Comparison of ENCODE assay signal across 8 mouse cellular contexts in the genomic region with DNA sequence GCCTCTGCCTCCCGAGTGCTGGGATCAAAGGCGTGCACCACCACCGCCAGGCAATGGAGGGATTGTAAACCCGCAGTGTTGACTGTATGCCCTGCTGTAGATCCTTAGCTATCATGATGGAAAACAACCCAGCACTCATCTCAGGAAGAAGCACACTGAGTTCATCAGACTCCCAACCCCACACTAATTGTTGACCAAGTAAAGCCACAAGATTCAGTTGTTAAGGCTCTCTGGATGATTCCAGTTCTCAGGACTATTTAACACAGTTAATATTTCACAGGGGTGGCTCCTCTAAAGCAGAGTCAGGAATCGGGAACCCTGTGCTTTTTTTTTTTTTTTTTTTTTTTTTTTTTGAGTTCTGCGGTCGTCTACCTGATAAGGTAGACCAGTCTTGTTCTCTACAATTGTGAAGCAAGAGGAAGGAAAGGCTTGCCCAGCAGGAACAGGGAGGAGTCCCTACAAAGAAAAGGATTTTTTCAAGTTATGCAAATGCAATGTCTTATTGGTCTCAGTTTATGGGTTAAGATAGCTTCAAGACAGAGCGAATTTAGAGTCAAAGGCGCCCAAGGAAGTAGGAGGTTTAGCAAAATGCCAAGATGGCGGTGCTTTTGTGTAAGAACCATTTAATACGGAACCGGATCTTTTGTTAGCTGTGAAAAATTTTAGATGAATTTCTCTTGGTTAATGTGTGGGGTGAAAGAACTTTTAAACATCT. TPM values are rescaled to one million over a fixed set of nuclear protein-coding genes. Genes with fewer than 3 reads are reported as not detected.
A peak's percentile ranks its signal among the peaks of the same experiment; 100 is the strongest.
DNase-seq lines count a peak whose midpoint lies in the region; ATAC-seq and TF ChIP-seq lines count a peak whose summit lies in the region.

No protein-coding gene starts in this region.

- peak overlapping the region; percentile 62 for H3K9ac ChIP-seq in heart, embryonic 13.5 days
- H3K9ac ChIP-seq in hindbrain, postnatal 0 days (replicated peaks; ENCODE audit: low read length): 0 out of 2 replicates have a peak overlapping the region, but pooled peaks have one; percentile 33
- H3K9ac ChIP-seq in lung, postnatal 0 days (replicated peaks; ENCODE audit: low read depth): peak overlapping the region; percentile 29

- peaks cover 29% of the 10 kb centered on the region for H3K27me3 ChIP-seq in heart, embryonic 13.5 days (replicated peaks)
- peaks cover 7% of the 10 kb centered on the region; the same call in 1 of the 2 replicates for H3K27me3 ChIP-seq in hindbrain, postnatal 0 days (ENCODE audit: insufficient read depth, low read length)
- no peaks in the 10 kb centered on the region for H3K27me3 ChIP-seq in lung, postnatal 0 days (replicated peaks; ENCODE audit: insufficient read depth, low read length)

- H3K4me3 ChIP-seq in heart, embryonic 13.5 days: peak overlapping the region; percentile 74
- H3K4me3 ChIP-seq in cortical plate, adult 2 months (ENCODE audit: insufficient read depth, low read length): peak overlapping the region; percentile 79
- peak overlapping the region; percentile 74 for H3K4me3 ChIP-seq in hindbrain, postnatal 0 days (ENCODE audit: low read length)
- peak overlapping the region; percentile 97 for H3K4me3 ChIP-seq in lung, postnatal 0 days (ENCODE audit: low read depth, low read length)

- DNase-seq in heart, postnatal 25 days (ENCODE audit: low spot score): no peak
- DNase-seq in hindbrain, postnatal 0 days (ENCODE audit: low spot score): no peak
- peak; percentile 80 for DNase-seq in lung, postnatal 0 days (ENCODE audit: low spot score)
- no peak for DNase-seq in ovary, postnatal 14 days (ENCODE audit: low spot score)
- DNase-seq in right cerebral cortex, adult 18-20 months: no peak
- no peak for DNase-seq in ovary, adult 18-20 months (ENCODE audit: low spot score)

- no peaks in the 10 kb centered on the region for H3K36me3 ChIP-seq in heart, embryonic 13.5 days
- H3K36me3 ChIP-seq in hindbrain, postnatal 0 days (ENCODE audit: insufficient read depth, low read length): no peaks in the 10 kb centered on the region
- no peaks in the 10 kb centered on the region for H3K36me3 ChIP-seq in lung, postnatal 0 days (ENCODE audit: insufficient read depth, low read length)

- TF ChIP-seq POLR2A in cortical plate, adult 2 months (IDR thresholded peaks at IDR 0.05; ENCODE audit: extremely low read depth, insufficient read depth, low read length): no peak

- no peaks in the 10 kb centered on the region for H3K9me3 ChIP-seq in heart, embryonic 13.5 days
- no peaks in the 10 kb centered on the region for H3K9me3 ChIP-seq in hindbrain, postnatal 0 days (ENCODE audit: low read length)
- no peaks in the 10 kb centered on the region for H3K9me3 ChIP-seq in lung, postnatal 0 days (ENCODE audit: low read length)

- WGBS in heart, embryonic 13.5 days: 41% methylated on average over 12 of the region's 12 CpGs
- 48% methylated on average over 12 of the region's 12 CpGs for WGBS in hindbrain, postnatal 0 days
- WGBS in lung, postnatal 0 days: 43% methylated on average over 12 of the region's 12 CpGs

- H3K27ac ChIP-seq in heart, embryonic 13.5 days (replicated peaks): 0 out of 2 replicates have a peak overlapping the region, but pooled peaks have one; percentile 86
- peak overlapping the region; percentile 48 for H3K27ac ChIP-seq in cortical plate, adult 2 months (ENCODE audit: insufficient read depth, low read length)
- peak overlapping the region; percentile 93; the same call in 1 of the 2 replicates for H3K27ac ChIP-seq in hindbrain, postnatal 0 days
- peak overlapping the region; percentile 100 for H3K27ac ChIP-seq in lung, postnatal 0 days (ENCODE audit: low read length)

- no peak for TF ChIP-seq CTCF in cortical plate, adult 2 months (IDR thresholded peaks at IDR 0.05; ENCODE audit: extremely low read depth, insufficient read depth, low read length)
- TF ChIP-seq CTCF in hindbrain, postnatal 0 days (IDR thresholded peaks at IDR 0.05; ENCODE audit: low read depth): no peak
- no peak for TF ChIP-seq CTCF in lung, postnatal 0 days (IDR thresholded peaks at IDR 0.05)

- peak overlapping the region; percentile 100 for H3K4me2 ChIP-seq in heart, embryonic 13.5 days
- H3K4me2 ChIP-seq in hindbrain, postnatal 0 days (ENCODE audit: low read depth, low read length): peak overlapping the region; percentile 93
- H3K4me2 ChIP-seq in lung, postnatal 0 days (replicated peaks; ENCODE audit: low read depth, low read length): peak overlapping the region; percentile 87

- intact Hi-C loops in heart, postnatal 25 days (cut with DNase I): no loop called here

- no peak for ATAC-seq in heart, embryonic 13.5 days (ENCODE audit: extremely low read depth, insufficient number of reproducible peaks, low FRiP score, low TSS enrichment)
- no peak for ATAC-seq in hindbrain, postnatal 0 days
- ATAC-seq in lung, postnatal 0 days: no peak

- H3K4me1 ChIP-seq in heart, embryonic 13.5 days: peaks cover 48% of the 10 kb centered on the region
- peaks cover 2% of the 10 kb centered on the region; the same call in 1 of the 2 replicates for H3K4me1 ChIP-seq in cortical plate, adult 2 months (ENCODE audit: control insufficient read depth, insufficient read depth, low read length)
- H3K4me1 ChIP-seq in hindbrain, postnatal 0 days (ENCODE audit: insufficient read depth, low read length): peaks cover 18% of the 10 kb centered on the region
- peaks cover 17% of the 10 kb centered on the region; the same call in 1 of the 2 replicates for H3K4me1 ChIP-seq in lung, postnatal 0 days (ENCODE audit: insufficient read depth, low read depth, low read length)

- no peak for TF ChIP-seq EP300 in lung, postnatal 0 days (IDR thresholded peaks at IDR 0.05)

RNA-seq across cellular contexts. Expression of gene Klf9, which starts 1.1 kb away (rescaled TPM):
- polyA plus RNA-seq in heart, embryonic 13.5 days (2015; fragmentation: Nextera tagmentation; extraction: Ambion mirVana): 2.2 and 2.4 TPM in 2 replicates
- total RNA-seq in heart, postnatal 25 days (2021): 100 to 1,000 TPM; 101 to 130 TPM
- 112 and 121 TPM in 2 replicates for polyA plus RNA-seq in cortical plate, adult 2 months (2012; rRNA removed)
- total RNA-seq in hindbrain, postnatal 0 days (2014; rRNA removed): 19.1 and 20.1 TPM in 2 replicates
- polyA plus RNA-seq in hindbrain, postnatal 0 days (2015; fragmentation: Nextera tagmentation; extraction: Ambion mirVana): 9.5 and 10.5 TPM in 2 replicates
- 28.8 and 46.2 TPM in 2 replicates for polyA plus RNA-seq in lung, postnatal 0 days (2015; fragmentation: Nextera tagmentation; extraction: Ambion mirVana)

Comparison
In these comparisons a context has a peak if more than half of its experiments do, and no peak if none do; other contexts are left out.
1. H3K27ac ChIP-seq: peak in every context shown above with its lines; median percentile 100 in lung, postnatal 0 days; 93 in hindbrain, postnatal 0 days; 86 in heart, embryonic 13.5 days; 48 in cortical plate, adult 2 months.